Mouse (Mus musculus) ES-Bruce4 (cell line): ENCODE data around the gene Ppp2r5e.

Experiments used
- CTCF ChIP-seq: IDR thresholded peaks from one replicate; pipeline ENCODE4 v1.8.1; 2011; ENCODE audit warnings: low read depth, low read length
- POLR2A ChIP-seq: IDR thresholded peaks from one replicate; pipeline ENCODE4 v1.8.1; 2011; ENCODE audit warnings: low read length; ENCODE audit not compliant: insufficient read depth

DNA sequence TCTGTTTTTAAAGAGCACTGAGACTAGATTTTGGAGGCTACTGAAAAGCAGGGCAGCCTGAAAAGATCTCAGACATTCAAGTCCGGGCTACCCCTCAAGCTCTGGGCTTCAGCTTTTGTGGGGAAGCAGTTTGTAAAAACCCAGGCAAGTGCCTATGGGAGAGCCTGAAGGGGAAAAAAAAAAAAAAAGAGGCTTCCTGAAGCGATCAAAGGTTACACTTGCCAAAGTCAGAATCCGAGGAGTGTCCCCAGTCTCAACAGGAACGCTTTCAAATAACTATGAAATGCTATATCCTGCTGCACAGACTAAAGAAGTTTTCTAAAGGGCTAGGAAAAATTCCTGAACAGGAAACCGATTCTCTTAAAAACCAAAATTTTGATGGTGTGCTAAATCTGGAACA is 128.9 kb downstream of the Ppp2r5e start:
- TF ChIP-seq CTCF (no peak), POLR2A (no peak)
